Mouse (Mus musculus) retina, postnatal 1 day (tissue): Measurements from ENCODE around the gene Kiss1r.
"Not testable (repeated sequence)": the region's sequence is repeated elsewhere in the genome, so short reads cannot be mapped to it uniquely, and the experiment has no call there.

Source experiments
- DNase-seq: peaks from one replicate; pipeline ENCODE4 v3.0.0-alpha.2; 2012

Kiss1r gene

GRCm38 (mm10) chr10:79940749-79941148 lies 24.0 kb downstream of the Kiss1r start:
- DNase-seq: no peak

GRCm38 (mm10) chr10:79942988-79943387 lies 26.2 kb downstream of the Kiss1r start:
- no peak for DNase-seq

- no peak for DNase-seq
Observed at GRCm38 (mm10) chr10:79943471-79943901, 26.7 kb downstream of the Kiss1r start.

GRCm38 (mm10) chr10:79945507-79946234 lies 28.9 kb downstream of the Kiss1r start:
- DNase-seq: peak; percentile 96

- DNase-seq: peak; percentile 68
Observed at GRCm38 (mm10) chr10:79946752-79947322, 30.1 kb downstream of the Kiss1r start.

- no peak for DNase-seq
Observed at GRCm38 (mm10) chr10:79947502-79947901, 30.7 kb downstream of the Kiss1r start.

- DNase-seq: no peak
Observed at GRCm38 (mm10) chr10:79949873-79950272, 33.1 kb downstream of the Kiss1r start.

GRCm38 (mm10) chr10:79950661-79951060 lies 33.9 kb downstream of the Kiss1r start:
- DNase-seq: no peak

- DNase-seq: no peak
Observed at GRCm38 (mm10) chr10:79953946-79954345, 37.2 kb downstream of the Kiss1r start.

- DNase-seq: no peak
Observed at GRCm38 (mm10) chr10:79955691-79956090, 38.9 kb downstream of the Kiss1r start.

- no peak for DNase-seq
Observed at GRCm38 (mm10) chr10:79956643-79957154, 39.9 kb downstream of the Kiss1r start.

- DNase-seq: peak; percentile 89
Observed at GRCm38 (mm10) chr10:79958140-79958816, 41.5 kb downstream of the Kiss1r start.

GRCm38 (mm10) chr10:79959412-79959811 lies 42.6 kb downstream of the Kiss1r start:
- not testable (repeated sequence) for DNase-seq

- DNase-seq: peak; percentile 100
Observed at GRCm38 (mm10) chr10:79959847-79960601, 43.3 kb downstream of the Kiss1r start, which contains the start of gene Wdr18. Wdr18 (plus strand) TSS chr10:79960152.

GRCm38 (mm10) chr10:79960671-79961294 lies 44.0 kb downstream of the Kiss1r start:
- no peak for DNase-seq

- DNase-seq: no peak
Observed at GRCm38 (mm10) chr10:79964727-79965126, 48.0 kb downstream of the Kiss1r start.

- DNase-seq: no peak
Observed at GRCm38 (mm10) chr10:79965325-79965724, 48.6 kb downstream of the Kiss1r start.

GRCm38 (mm10) chr10:79966886-79967400 lies 50.2 kb downstream of the Kiss1r start:
- DNase-seq: no peak

GRCm38 (mm10) chr10:79968181-79968580 lies 51.4 kb downstream of the Kiss1r start:
- no peak for DNase-seq

GRCm38 (mm10) chr10:79969124-79969568 lies 52.4 kb downstream of the Kiss1r start:
- no peak for DNase-seq

GRCm38 (mm10) chr10:79970415-79971182 lies 53.8 kb downstream of the Kiss1r start, which contains the start of gene Grin3b:
Grin3b (plus strand) TSS chr10:79970715.
- DNase-seq: peak; percentile 28
